Mouse (Mus musculus) urinary bladder, postnatal 25 days (tissue): ENCODE measurements at regions not wholly inside any gene's neighbourhood (a gene's known extent, or its start where the extent isn't known, plus 50 kb on each side); places are given as distances from the start of the nearest gene placed in this dataset.

ENCODE experiments used
- DNase-seq: peaks from one replicate; pipeline ENCODE4 v3.0.0; 2022; ENCODE audit warnings: low spot score

GRCm38 (mm10) chr2:169133855-169134254 lies 178.5 kb upstream of the Zfp64 start:
- DNase-seq = no peak

- no peak for DNase-seq
Observed at GRCm38 (mm10) chr2:169125476-169125875, 170.1 kb upstream of the Zfp64 start.

GRCm38 (mm10) chr2:169122887-169123286 lies 167.5 kb upstream of the Zfp64 start:
- no peak for DNase-seq

- no peak for DNase-seq
Observed at GRCm38 (mm10) chr2:169116841-169117240, 161.5 kb upstream of the Zfp64 start.

GRCm38 (mm10) chr2:169109044-169109443 lies 153.7 kb upstream of the Zfp64 start:
- no peak for DNase-seq

GRCm38 (mm10) chr2:169108037-169108436 lies 152.7 kb upstream of the Zfp64 start:
- peak; percentile 60 for DNase-seq

GRCm38 (mm10) chr2:169101506-169102261 lies 146.3 kb upstream of the Zfp64 start:
- DNase-seq = no peak

- no peak for DNase-seq
Observed at GRCm38 (mm10) chr2:169100516-169100915, 145.1 kb upstream of the Zfp64 start.

- DNase-seq = no peak
Observed at GRCm38 (mm10) chr2:169099678-169100077, 144.3 kb upstream of the Zfp64 start.

- no peak for DNase-seq
Observed at GRCm38 (mm10) chr2:169098591-169098990, 143.2 kb upstream of the Zfp64 start.

- no peak for DNase-seq
Observed at GRCm38 (mm10) chr2:169094011-169094754, 138.8 kb upstream of the Zfp64 start.

- DNase-seq = no peak
Observed at GRCm38 (mm10) chr2:169090256-169090655, 134.9 kb upstream of the Zfp64 start.

- DNase-seq = no peak
Observed at GRCm38 (mm10) chr2:169088870-169089484, 133.6 kb upstream of the Zfp64 start.

GRCm38 (mm10) chr2:169088301-169088700 lies 132.9 kb upstream of the Zfp64 start:
- no peak for DNase-seq

GRCm38 (mm10) chr2:169071267-169071666 lies 115.9 kb upstream of the Zfp64 start:
- DNase-seq = no peak

- no peak for DNase-seq
Observed at GRCm38 (mm10) chr2:169065166-169065698, 109.8 kb upstream of the Zfp64 start.

GRCm38 (mm10) chr2:169061520-169061919 lies 106.1 kb upstream of the Zfp64 start:
- DNase-seq = peak; percentile 76

GRCm38 (mm10) chr2:169060495-169060894 lies 105.1 kb upstream of the Zfp64 start:
- no peak for DNase-seq

- DNase-seq = no peak
Observed at GRCm38 (mm10) chr2:169057831-169058230, 102.4 kb upstream of the Zfp64 start.

- DNase-seq = no peak
Observed at GRCm38 (mm10) chr2:169049947-169050346, 94.6 kb upstream of the Zfp64 start.

GRCm38 (mm10) chr2:169041748-169042147 lies 86.4 kb upstream of the Zfp64 start:
- no peak for DNase-seq

- DNase-seq = no peak
Observed at GRCm38 (mm10) chr2:169037975-169038374, 82.6 kb upstream of the Zfp64 start.

- DNase-seq = no peak
Observed at GRCm38 (mm10) chr2:169037519-169037918, 82.1 kb upstream of the Zfp64 start.
